Mouse (Mus musculus): ENCODE results near the gene Gm37240.
"Not testable (repeated sequence)": the region's sequence is repeated elsewhere in the genome, so short reads cannot be mapped to it uniquely, and the experiment has no call there.

Gene Gm37240

GRCm38 (mm10) chr3:85573216-85573863 is 314.0 kb downstream of the Gm37240 start:
- no peak for DNase-seq (ENCODE audit: low spot score)

- DNase-seq (ENCODE audit: low spot score): not testable (repeated sequence)
Observed at GRCm38 (mm10) chr3:85572502-85572901, 314.8 kb downstream of the Gm37240 start.

DNA sequence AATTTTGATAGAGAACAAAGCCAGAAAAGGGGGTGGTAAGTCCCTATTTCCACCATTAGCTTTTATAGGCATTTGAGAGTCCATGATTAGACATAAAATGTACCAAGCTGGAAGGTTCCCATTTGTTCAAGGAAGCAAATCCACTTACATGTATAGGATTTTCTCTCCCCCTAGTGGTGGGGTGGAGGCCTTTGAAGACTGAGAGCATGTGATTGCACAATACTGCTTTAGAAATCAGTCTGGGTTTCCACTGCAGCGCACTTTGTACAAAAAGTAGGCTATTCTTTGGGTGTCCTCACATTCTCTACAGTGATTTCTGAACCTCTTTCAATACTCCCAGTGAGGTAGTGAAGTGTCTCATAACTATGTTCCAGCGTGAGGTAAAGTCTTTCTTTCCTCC is 316.0 kb downstream of the Gm37240 start:
- DNase-seq (ENCODE audit: low spot score): peak; percentile 25

GRCm38 (mm10) chr3:85564603-85565002 is 322.7 kb downstream of the Gm37240 start:
- no peak for DNase-seq (ENCODE audit: low spot score)

- no peak for DNase-seq (ENCODE audit: low spot score)
Observed at GRCm38 (mm10) chr3:85553731-85554277, 333.5 kb downstream of the Gm37240 start.

DNA sequence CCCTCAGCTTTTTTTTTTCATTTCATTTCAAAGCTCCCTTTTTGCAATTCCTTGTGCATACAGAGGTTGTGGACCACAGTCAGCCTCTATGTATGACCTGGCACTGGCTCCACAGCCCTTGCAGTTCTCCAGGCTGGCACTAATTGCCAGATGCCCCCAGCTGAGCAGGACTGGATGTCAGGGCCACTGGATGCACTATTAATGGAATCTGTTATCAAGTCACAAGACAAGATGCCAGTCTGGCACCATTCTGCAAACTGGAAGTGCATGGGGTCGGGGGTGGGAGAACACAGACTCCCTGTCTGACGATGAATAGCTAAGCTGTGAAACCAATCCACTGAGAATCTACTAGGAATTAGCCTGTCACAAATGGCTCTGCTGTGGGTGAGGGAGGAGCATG is 336.0 kb downstream of the Gm37240 start:
- no peak for DNase-seq (ENCODE audit: low spot score)

- DNase-seq (ENCODE audit: low spot score): no peak
Observed at GRCm38 (mm10) chr3:85550312-85550711, 337.0 kb downstream of the Gm37240 start.

- DNase-seq (ENCODE audit: low spot score): no peak
Observed at GRCm38 (mm10) chr3:85543652-85544051, 343.7 kb downstream of the Gm37240 start.

DNA sequence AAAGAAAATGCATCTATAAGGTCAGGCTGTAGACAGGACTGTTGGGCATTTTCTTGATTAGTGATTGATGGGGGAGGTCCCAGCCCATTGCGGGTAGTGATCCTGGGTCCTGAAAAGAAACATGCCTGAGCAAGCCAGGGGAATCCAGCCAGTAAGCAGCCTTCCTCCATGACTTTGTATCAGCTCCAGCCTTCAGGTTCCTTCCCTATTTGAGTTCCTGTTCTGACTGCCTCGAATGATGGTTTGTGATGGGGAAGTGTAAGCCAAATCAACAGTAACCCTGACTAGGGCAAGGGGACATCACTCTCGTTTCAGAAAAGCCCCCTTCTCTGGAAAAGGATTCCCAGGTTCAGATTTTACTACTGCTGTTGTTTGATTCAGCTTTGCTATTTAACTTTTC is 344.6 kb downstream of the Gm37240 start:
- no peak for DNase-seq (ENCODE audit: low spot score)

DNA sequence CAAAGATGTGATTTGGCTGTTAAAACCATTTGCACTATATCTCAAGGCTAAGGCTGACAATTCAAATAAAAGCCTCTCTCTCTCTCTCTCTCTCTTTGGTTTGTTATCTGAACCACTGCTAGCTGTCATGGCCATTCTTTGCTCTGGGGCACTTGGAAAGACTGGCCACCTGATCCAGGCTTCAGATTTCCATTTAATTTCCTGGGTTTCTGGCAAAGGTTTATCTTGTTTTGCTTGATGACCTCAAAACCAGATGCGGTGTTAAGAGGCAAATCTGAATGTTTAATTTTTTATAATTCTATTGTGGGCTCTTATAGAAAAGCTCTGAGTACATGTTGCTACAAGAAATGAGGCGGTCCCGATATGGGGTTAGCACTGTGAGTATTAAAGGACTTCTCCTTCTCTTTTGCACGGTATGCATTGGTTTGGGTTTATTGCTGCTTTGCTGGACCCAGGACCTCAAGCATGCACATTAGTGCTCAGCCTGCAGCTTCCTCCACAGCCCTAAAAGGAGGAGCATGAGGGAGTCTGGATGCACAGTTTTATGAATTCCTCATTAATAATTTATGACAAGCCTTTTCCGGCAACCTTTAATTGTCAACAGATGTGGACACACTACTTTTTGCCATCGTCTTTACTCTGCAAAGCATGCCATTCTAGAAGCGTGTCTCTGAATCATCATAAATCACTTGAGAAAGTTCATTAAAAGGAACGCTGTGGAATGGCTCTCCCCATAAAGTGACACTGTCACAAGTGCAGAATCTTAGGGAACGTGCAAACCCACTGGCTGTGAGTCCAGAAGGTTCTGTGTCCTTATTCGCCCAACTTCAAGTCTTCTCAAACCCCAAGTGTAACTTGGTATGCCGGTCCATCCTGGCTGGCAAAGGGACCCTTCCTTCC is 351.4 kb downstream of the Gm37240 start:
- no peak for DNase-seq (ENCODE audit: low spot score)

GRCm38 (mm10) chr3:85535042-85535441 is 352.3 kb downstream of the Gm37240 start:
- DNase-seq (ENCODE audit: low spot score): no peak

- DNase-seq (ENCODE audit: low spot score): no peak
Observed at GRCm38 (mm10) chr3:85532376-85532775, 354.9 kb downstream of the Gm37240 start.

- no peak for DNase-seq (ENCODE audit: low spot score)
Observed at GRCm38 (mm10) chr3:85530601-85531161, 356.6 kb downstream of the Gm37240 start.

GRCm38 (mm10) chr3:85521311-85521907 is 365.9 kb downstream of the Gm37240 start:
- DNase-seq (ENCODE audit: low spot score): no peak

GRCm38 (mm10) chr3:85518668-85519067 is 368.6 kb downstream of the Gm37240 start:
- DNase-seq (ENCODE audit: low spot score): no peak

DNA sequence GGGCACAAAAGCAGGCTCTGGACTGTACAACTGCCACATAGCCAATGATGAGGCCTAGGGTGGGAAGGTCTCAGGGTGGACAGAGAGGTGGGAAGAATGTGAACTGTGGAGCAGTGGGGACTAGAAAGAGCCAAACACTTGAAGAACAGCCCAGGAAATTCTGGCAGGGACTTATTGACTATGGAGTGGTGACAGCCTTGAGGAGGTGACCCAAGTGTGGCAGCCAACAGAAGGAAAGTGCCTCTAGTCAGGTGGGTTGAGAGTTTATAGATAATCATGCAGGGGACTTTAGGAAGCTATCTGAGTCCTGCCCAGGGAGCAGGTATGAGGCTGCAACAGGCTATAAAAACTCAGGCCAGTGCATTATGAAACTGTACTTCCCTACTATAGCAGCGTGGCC is 369.2 kb downstream of the Gm37240 start:
- no peak for DNase-seq (ENCODE audit: low spot score)

- no peak for DNase-seq (ENCODE audit: low spot score)
Observed at GRCm38 (mm10) chr3:85516739-85517396, 370.4 kb downstream of the Gm37240 start.

GRCm38 (mm10) chr3:85514700-85515099 is 372.6 kb downstream of the Gm37240 start:
- DNase-seq (ENCODE audit: low spot score): no peak

DNA sequence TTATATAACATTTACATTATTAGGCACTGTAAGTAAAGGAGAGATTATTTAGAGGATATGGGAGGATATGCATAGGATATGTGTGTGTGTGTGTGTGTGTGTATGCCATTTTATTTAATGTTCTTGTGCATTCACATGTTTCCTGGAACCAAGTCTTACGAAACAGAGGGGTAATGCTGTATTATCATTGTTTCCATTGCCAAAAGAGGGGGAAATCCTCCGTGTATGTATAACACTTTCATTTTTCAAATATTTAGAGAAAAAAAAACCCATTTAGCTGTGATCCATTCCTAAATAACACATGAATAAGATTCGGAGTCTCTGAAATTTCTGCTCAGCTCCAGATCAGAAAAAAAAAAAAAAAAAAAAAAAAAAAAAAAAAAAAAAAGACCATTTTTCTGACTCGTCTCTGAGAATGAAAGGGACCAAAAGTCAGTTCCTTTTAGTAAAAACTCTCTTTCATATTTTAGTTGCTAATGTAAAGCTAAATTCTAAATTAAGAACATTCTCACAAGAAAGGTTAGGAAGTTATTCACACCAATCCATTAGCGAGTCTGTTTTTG is 378.5 kb downstream of the Gm37240 start:
- DNase-seq (ENCODE audit: low spot score): no peak

- no peak for DNase-seq (ENCODE audit: low spot score)
Observed at GRCm38 (mm10) chr3:85500096-85500495, 387.2 kb downstream of the Gm37240 start.

DNA sequence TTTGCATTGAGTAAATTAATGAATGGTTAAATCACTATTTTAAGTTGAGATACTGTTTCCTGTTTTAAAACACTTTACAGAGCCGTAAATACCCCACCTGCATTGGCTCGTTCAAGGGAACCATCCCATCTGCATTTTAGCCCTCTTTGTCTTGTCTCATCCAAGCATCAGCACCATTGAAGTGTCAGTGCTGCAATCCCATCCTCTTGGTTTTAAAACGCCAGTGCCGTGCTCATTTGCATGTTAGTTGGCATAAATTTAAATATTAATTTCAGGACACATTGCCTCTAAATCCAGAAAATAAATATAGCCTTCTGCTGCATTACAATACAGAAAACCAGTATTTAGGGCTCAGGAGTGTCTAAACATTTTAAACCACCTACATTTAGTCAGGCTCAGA is 391.2 kb downstream of the Gm37240 start:
- no peak for DNase-seq (ENCODE audit: low spot score)
